Mouse (Mus musculus) ES-E14 (cell line): ENCODE results near the gene Pax3. TPM values are rescaled to one million over a fixed set of nuclear protein-coding genes. Genes with fewer than 3 reads are reported as not detected.

Experiments
- DNase-seq: peaks from one replicate; pipeline ENCODE4 v3.0.0-alpha.2; 2013; ENCODE audit warnings: low read depth, low spot score
- H3K27ac ChIP-seq: 2 replicates; pipeline ENCODE4 v1.5.1; 2012; ENCODE audit warnings: low read depth, mild to moderate bottlenecking, low read length, moderate library complexity, mixed read lengths; ENCODE audit not compliant: poor library complexity, insufficient read depth, severe bottlenecking
- H3K36me3 ChIP-seq: 2 replicates; pipeline ENCODE4 v1.6.1; 2012; ENCODE audit warnings: mild to moderate bottlenecking, low read length, moderate library complexity, mixed read lengths; ENCODE audit not compliant: control insufficient read depth, poor library complexity, insufficient read depth, severe bottlenecking
- H3K4me1 ChIP-seq, 2 experiments: fragments of 150-350 bp in 1 of 2; sonication (generic) in 1 of 2; 2 replicates each; pipeline ENCODE4 v1.6.1; 2012; ENCODE audit warnings: low read length in 2 of 2, mild to moderate bottlenecking in 1 of 2, mixed read lengths in 1 of 2; ENCODE audit not compliant: control insufficient read depth in 2 of 2, insufficient read depth in 2 of 2, poor library complexity in 1 of 2
- H3K4me3 ChIP-seq, 2 experiments: fragments of 150-350 bp in 1 of 2; sonication (generic) in 1 of 2; 2 replicates each; pipeline ENCODE4 v1.5.1; 2012; ENCODE audit warnings: low read length in 2 of 2, low read depth in 1 of 2, mild to moderate bottlenecking in 1 of 2, mixed read lengths in 1 of 2; ENCODE audit not compliant: insufficient read depth in 1 of 2, poor library complexity in 1 of 2, severe bottlenecking in 1 of 2
- H3K9ac ChIP-seq: 2 replicates; pipeline ENCODE4 v1.6.1; 2012; ENCODE audit warnings: low read depth, mild to moderate bottlenecking, low read length, mixed read lengths; ENCODE audit not compliant: poor library complexity, insufficient read depth, severe bottlenecking
- H3K9me3 ChIP-seq: fragments of 150-350 bp; sonication (generic); 2 replicates; pipeline ENCODE4 v1.6.1; 2012; ENCODE audit warnings: low read depth, mild to moderate bottlenecking, low read length; ENCODE audit not compliant: control insufficient read depth, insufficient read depth
- CHD2 ChIP-seq: IDR thresholded peaks from 2 replicates; pipeline ENCODE4 v1.6.1; 2014; ENCODE audit warnings: mild to moderate bottlenecking, low read depth, low read length, inconsistent platforms
- HCFC1 ChIP-seq: IDR thresholded peaks from 2 replicates; pipeline ENCODE4 v1.6.1; 2012; ENCODE audit warnings: low read length, inconsistent platforms, borderline replicate concordance; ENCODE audit not compliant: insufficient read depth
- MAFK ChIP-seq: IDR thresholded peaks from 2 replicates; pipeline ENCODE4 v1.6.1; 2014; ENCODE audit warnings: mild to moderate bottlenecking, low read depth, low read length, inconsistent platforms; ENCODE audit not compliant: insufficient read depth
- ZC3H11A ChIP-seq: IDR thresholded peaks from 2 replicates; pipeline ENCODE4 v1.6.1; 2012; ENCODE audit warnings: low read depth, mild to moderate bottlenecking, inconsistent platforms, low read length, borderline replicate concordance
- ZNF384 ChIP-seq: IDR thresholded peaks from 2 replicates; pipeline ENCODE4 v1.6.1; 2012; ENCODE audit warnings: low read depth, low read length, inconsistent platforms
- in situ Hi-C, 2 experiments: fragments of 600-800 bp; cut with MboI; formaldehyde crosslinking; loops; one replicate each; pipeline ENCODE4 v1.15.1; 2025; ENCODE audit warnings: low sequenced_read_pairs in 2 of 2, inconsistent platforms in 1 of 2; ENCODE audit not compliant: unreplicated experiment in 2 of 2
- total RNA-seq: library from RNA; depleted of rRNA; stranded (reverse); fragments of 300-350 nt; gene quantifications from 2 replicates; pipeline ENCODE4 v1.2.3, GENCODE M21; 2012

Gene Pax3
- total RNA-seq, 1 experiment: 0.71 TPM

GRCm38 (mm10) chr1:78171671-78172070, 25.3 kb downstream of the Pax3 start:
- Histone ChIP-seq H3K4me3 (no peak overlapping the region), H3K9me3 (no peaks in the 10 kb centered on the region), H3K4me1 (peaks cover 0 to 3% of the 10 kb centered on the region in 2 experiments; a peak in 1 of 4 replicates), H3K36me3 (no peaks in the 10 kb centered on the region), H3K9ac (no peak overlapping the region), H3K27ac (no peak overlapping the region)
- no peak for DNase-seq
- TF ChIP-seq CHD2 (no peak), ZNF384 (no peak), HCFC1 (no peak), MAFK (no peak), ZC3H11A (no peak)
- in situ Hi-C loops: no loop called here

- DNase-seq: no peak
- TF ChIP-seq ZNF384 (no peak), CHD2 (no peak), ZC3H11A (no peak), HCFC1 (no peak)
- in situ Hi-C loops: no loop called here
- peaks cover 0 to 3% of the 10 kb centered on the region in 2 experiments; a peak in 1 of 4 replicates for H3K4me1 ChIP-seq
- H3K4me3 ChIP-seq: no peak overlapping the region
- H3K9me3 ChIP-seq: no peaks in the 10 kb centered on the region
- H3K27ac ChIP-seq: no peak overlapping the region
- no peak overlapping the region for H3K9ac ChIP-seq
- no peaks in the 10 kb centered on the region for H3K36me3 ChIP-seq
Measured at GRCm38 (mm10) chr1:78170771-78171170, 26.2 kb downstream of the Pax3 start.

GRCm38 (mm10) chr1:78168796-78169195, 28.1 kb downstream of the Pax3 start:
- in situ Hi-C loops: no loop called here
- no peaks in the 10 kb centered on the region for H3K9me3 ChIP-seq
- TF ChIP-seq ZC3H11A (no peak), HCFC1 (no peak), MAFK (no peak), CHD2 (no peak), ZNF384 (no peak)
- H3K4me1 ChIP-seq: peaks cover 0 to 3% of the 10 kb centered on the region in 2 experiments; a peak in 1 of 4 replicates
- no peak overlapping the region for H3K27ac ChIP-seq
- H3K4me3 ChIP-seq: no peak overlapping the region
- no peak overlapping the region for H3K9ac ChIP-seq
- no peak for DNase-seq
- H3K36me3 ChIP-seq: no peaks in the 10 kb centered on the region

- peaks cover 0 to 3% of the 10 kb centered on the region in 2 experiments; a peak in 1 of 4 replicates for H3K4me1 ChIP-seq
- no peak for DNase-seq
- no peaks in the 10 kb centered on the region for H3K36me3 ChIP-seq
- H3K9me3 ChIP-seq: no peaks in the 10 kb centered on the region
- H3K27ac ChIP-seq: no peak overlapping the region
- in situ Hi-C loops: no loop called here
- TF ChIP-seq MAFK (no peak), HCFC1 (no peak), ZNF384 (no peak), ZC3H11A (no peak), CHD2 (no peak)
- no peak overlapping the region for H3K9ac ChIP-seq
- no peak overlapping the region for H3K4me3 ChIP-seq
Measured at GRCm38 (mm10) chr1:78167577-78168286, 29.2 kb downstream of the Pax3 start.
